Mouse (Mus musculus) kidney, postnatal 0 days (tissue): ENCODE measurements around the gene Paqr7. TPM values are rescaled to one million over a fixed set of nuclear protein-coding genes. Genes with fewer than 3 reads are reported as not detected.

ENCODE experiments used
- ATAC-seq: fragments of 200-750 bp; cut with Nextera tagmentation; replicated peaks from 2 replicates; pipeline ENCODE4 v1.8.0; 2017; ENCODE audit warnings: low read depth, moderate number of reproducible peaks, moderate TSS enrichment, moderate library complexity; ENCODE audit not compliant: low FRiP score
- DNase-seq: peaks from one replicate; pipeline ENCODE4 v3.0.0-alpha.2; 2016; ENCODE audit warnings: low spot score
- H3K27ac ChIP-seq: fragments of 300-500 bp; sonication (generic); 2 replicates; pipeline ENCODE4 v1.5.1; 2014; ENCODE audit warnings: mild to moderate bottlenecking
- H3K27me3 ChIP-seq: fragments of 300-500 bp; sonication (generic); 2 replicates; pipeline ENCODE4 v1.6.1; 2014; ENCODE audit warnings: low read length, mixed read lengths; ENCODE audit not compliant: insufficient read depth
- H3K36me3 ChIP-seq: fragments of 300-500 bp; sonication (generic); 2 replicates; pipeline ENCODE4 v1.6.1; 2014; ENCODE audit warnings: low read length, mixed read lengths; ENCODE audit not compliant: insufficient read depth
- H3K4me1 ChIP-seq: fragments of 300-500 bp; sonication (generic); replicated peaks from 2 replicates; pipeline ENCODE4 v1.6.1; 2014; ENCODE audit warnings: antibody characterized with exemption, low read length, mixed read lengths; ENCODE audit not compliant: insufficient read depth
- H3K4me2 ChIP-seq: fragments of 300-500 bp; sonication (generic); 2 replicates; pipeline ENCODE4 v1.6.1; 2014; ENCODE audit warnings: mild to moderate bottlenecking, low read length, moderate library complexity, mixed read lengths
- H3K4me3 ChIP-seq: fragments of 300-500 bp; sonication (generic); replicated peaks from 2 replicates; pipeline ENCODE4 v1.5.1; 2014; ENCODE audit warnings: low read depth, low read length
- H3K9ac ChIP-seq: fragments of 300-500 bp; sonication (generic); 2 replicates; pipeline ENCODE4 v1.6.1; 2014; ENCODE audit warnings: low read depth, low read length
- H3K9me3 ChIP-seq: fragments of 300-500 bp; sonication (generic); replicated peaks from 2 replicates; pipeline ENCODE4 v1.6.1; 2016; ENCODE audit warnings: low read length, inconsistent platforms, mixed read lengths
- CTCF ChIP-seq: IDR thresholded peaks from 2 replicates; pipeline ENCODE4 v1.5.1; 2016; ENCODE audit warnings: antibody characterized with exemption, low read depth, mild to moderate bottlenecking, moderate library complexity
- WGBS: fragments of 180-500 bp; shearing (Covaris S2); extraction: QIAGEN DNeasy Blood & Tissue Kit; methylation state at CpG from one replicate; pipeline ENCODE4 v1.1.7; 2014; 5-methylcytosine and 5-hydroxymethylcytosine counted together
- polyA plus RNA-seq: library from polyadenylated mRNA; unstranded; fragments of >200 nt; fragmentation: Nextera tagmentation; extraction: Ambion mirVana; gene quantifications from 2 replicates; pipeline ENCODE4 v1.2.1, GENCODE M21; 2015

The Paqr7 gene
- 5.4 and 5.7 TPM in 2 replicates for polyA plus RNA-seq

- H3K9me3 ChIP-seq: no peaks in the 10 kb centered on the region
- 6% methylated on average over 35 of the region's 35 CpGs for WGBS
- DNase-seq (peak; percentile 51), ATAC-seq (peak; percentile 57)
- peak within 1 kb of the TSS; percentile 91 for H3K4me2 ChIP-seq
- no peaks in the 10 kb centered on the region for H3K27me3 ChIP-seq
- H3K9ac ChIP-seq: peak within 1 kb of the TSS; percentile 55
- 0 out of 2 replicates have a peak, but pooled peaks have one; percentile 15 for TF ChIP-seq CTCF
- peak within 1 kb of the TSS; percentile 72 for H3K27ac ChIP-seq
- H3K4me1 ChIP-seq: peaks cover 15% of the 10 kb centered on the region; the same call in 1 of the 2 replicates
- no peaks in the 10 kb centered on the region for H3K36me3 ChIP-seq
- H3K4me3 ChIP-seq: peak within 1 kb of the TSS; percentile 40
Measured at GRCm38 (mm10) chr4:134496595-134497210, at the start of gene Paqr7. Gene Paqr7 (plus strand): TSS chr4:134496697.

- no peaks in the 10 kb centered on the region for H3K36me3 ChIP-seq
- H3K9ac ChIP-seq: no peak overlapping the region
- DNase-seq (no peak), ATAC-seq (no peak)
- no peaks in the 10 kb centered on the region for H3K9me3 ChIP-seq
- no peak for TF ChIP-seq CTCF
- 0 out of 2 replicates have a peak, but pooled peaks cover 3% of the 10 kb centered on the region for H3K4me1 ChIP-seq
- H3K4me3 ChIP-seq: no peak overlapping the region
- WGBS: 50% methylated on average over 23 of the region's 23 CpGs
- H3K4me2 ChIP-seq: no peak overlapping the region
- H3K27me3 ChIP-seq: no peaks in the 10 kb centered on the region; the same call in 1 of the 2 replicates
- H3K27ac ChIP-seq: no peak overlapping the region
Measured at GRCm38 (mm10) chr4:134447966-134448365, 48.5 kb upstream of the Paqr7 start.

DNA sequence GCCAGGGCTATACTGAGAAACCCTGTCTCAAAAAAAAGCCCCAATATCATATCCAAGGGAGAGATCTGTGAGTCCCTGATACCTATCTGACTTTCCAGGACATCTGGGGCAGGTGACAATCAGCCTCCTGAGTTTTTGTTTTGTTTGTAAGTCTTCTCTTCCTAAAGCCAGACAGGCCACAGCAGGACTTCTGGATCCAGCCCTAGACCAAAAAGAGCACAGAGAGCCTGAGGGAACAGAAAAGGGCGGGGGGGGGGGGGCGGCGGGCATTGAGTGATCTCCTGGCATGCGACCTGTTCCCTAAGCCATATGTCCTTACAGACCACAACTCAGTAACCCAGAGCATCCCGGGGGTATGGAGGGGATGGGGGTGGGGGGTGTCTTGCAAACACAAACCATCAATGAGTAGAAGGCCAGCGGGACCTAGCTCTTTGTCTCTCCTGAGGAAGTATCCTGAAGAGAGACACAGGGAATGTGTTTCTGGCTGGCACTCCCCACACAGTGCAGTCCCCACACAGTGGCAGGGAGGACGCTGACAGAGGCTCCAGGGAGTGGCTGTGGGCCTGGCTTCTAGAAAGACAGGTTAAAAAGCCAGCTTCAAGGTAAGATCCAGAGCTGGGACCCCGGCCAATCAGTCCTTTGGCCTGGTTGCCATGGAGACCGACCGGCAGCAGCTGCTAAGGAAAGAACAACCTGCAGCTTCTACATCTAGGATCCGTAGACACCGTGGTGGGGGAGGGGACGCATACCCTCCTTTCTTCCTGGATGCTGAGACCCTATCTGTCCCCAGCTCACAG is 46.7 kb upstream of the Paqr7 start:
- H3K9me3 ChIP-seq: no peaks in the 10 kb centered on the region
- TF ChIP-seq CTCF: no peak
- DNase-seq: no peak
- H3K4me2 ChIP-seq: no peak overlapping the region
- H3K27ac ChIP-seq: no peak overlapping the region
- H3K4me3 ChIP-seq: no peak overlapping the region
- H3K4me1 ChIP-seq: 0 out of 2 replicates have a peak, but pooled peaks cover 3% of the 10 kb centered on the region
- no peak for ATAC-seq
- H3K36me3 ChIP-seq: no peaks in the 10 kb centered on the region
- peaks cover 6% of the 10 kb centered on the region; the same call in 1 of the 2 replicates for H3K27me3 ChIP-seq
- H3K9ac ChIP-seq: no peak overlapping the region
- 53% methylated on average over 13 of the region's 13 CpGs for WGBS

DNA sequence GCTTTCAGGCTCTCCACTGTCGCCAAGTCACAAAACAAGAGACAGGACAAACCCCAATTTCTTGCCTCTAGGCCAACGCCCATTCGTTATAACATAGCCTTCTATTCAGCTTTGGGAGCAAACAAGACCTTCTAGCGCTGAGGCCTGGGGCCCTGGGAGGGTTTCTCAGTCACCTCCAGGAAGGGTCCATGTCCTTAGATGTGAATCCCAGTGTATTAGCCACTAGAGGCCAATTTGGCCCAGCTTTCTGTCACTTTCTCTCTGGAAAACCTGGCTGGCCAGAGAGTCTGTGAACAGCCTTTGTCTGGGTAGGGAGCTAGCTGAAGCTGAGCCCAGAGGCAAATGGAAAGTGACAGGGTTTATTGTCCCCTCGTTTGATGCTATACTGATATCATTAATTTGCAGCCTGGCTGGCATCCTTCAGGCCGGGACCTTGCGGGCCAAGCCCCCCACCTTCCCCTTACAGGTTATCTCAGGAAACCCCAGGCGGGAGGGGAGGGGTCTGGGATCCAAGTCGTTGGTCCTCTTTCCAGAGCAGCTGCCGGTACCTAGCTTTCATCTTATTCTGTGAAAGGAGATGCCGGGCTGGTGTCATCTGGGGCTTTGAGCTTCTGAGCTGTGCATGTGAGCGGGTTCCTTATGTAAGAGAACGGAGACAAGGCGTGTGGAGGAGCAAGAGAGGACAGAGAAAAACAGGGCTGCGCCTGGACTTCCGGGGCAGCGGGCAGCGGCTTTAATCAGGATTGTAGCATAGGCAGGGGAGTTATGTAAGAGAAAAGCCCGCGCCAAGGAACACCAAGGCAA is 45.9 kb upstream of the Paqr7 start:
- H3K4me1 ChIP-seq: 0 out of 2 replicates have a peak, but pooled peaks cover 3% of the 10 kb centered on the region
- WGBS: 24% methylated on average over 20 of the region's 20 CpGs
- no peak for TF ChIP-seq CTCF
- no peak overlapping the region for H3K9ac ChIP-seq
- ATAC-seq (no peak), DNase-seq (peak; percentile 28)
- no peaks in the 10 kb centered on the region for H3K36me3 ChIP-seq
- H3K27me3 ChIP-seq: peaks cover 6% of the 10 kb centered on the region; the same call in 1 of the 2 replicates
- no peaks in the 10 kb centered on the region for H3K9me3 ChIP-seq
- H3K27ac ChIP-seq: no peak overlapping the region
- peak overlapping the region; percentile 35 for H3K4me2 ChIP-seq
- H3K4me3 ChIP-seq: no peak overlapping the region

DNA sequence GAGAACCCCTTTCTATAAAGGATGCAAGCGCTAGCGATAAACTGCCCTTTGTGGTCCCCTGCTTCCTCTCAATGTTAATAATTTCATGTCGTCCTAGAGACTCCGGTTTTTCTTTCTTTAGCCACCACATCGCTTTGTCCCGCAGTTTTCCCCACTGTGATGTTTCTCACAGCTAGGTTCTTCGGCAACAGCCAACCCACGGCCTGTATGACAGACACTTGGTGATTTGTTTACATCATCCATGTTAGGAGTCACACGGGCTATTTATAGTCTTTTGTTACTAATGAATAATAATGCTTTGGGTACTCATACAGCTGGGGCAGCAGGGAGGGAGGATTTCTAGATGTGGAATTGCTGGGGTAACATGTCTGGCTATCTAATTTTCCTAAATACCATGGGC is 45.0 kb upstream of the Paqr7 start:
- no peak for TF ChIP-seq CTCF
- Histone ChIP-seq H3K36me3 (no peaks in the 10 kb centered on the region), H3K9ac (no peak overlapping the region), H3K4me1 (0 out of 2 replicates have a peak, but pooled peaks cover 3% of the 10 kb centered on the region), H3K4me2 (no peak overlapping the region), H3K4me3 (no peak overlapping the region), H3K9me3 (no peaks in the 10 kb centered on the region), H3K27me3 (peaks cover 6% of the 10 kb centered on the region; the same call in 1 of the 2 replicates), H3K27ac (no peak overlapping the region)
- 66% methylated on average over 9 of the region's 9 CpGs for WGBS
- no peak for DNase-seq
- no peak for ATAC-seq
